Mouse (Mus musculus) bone marrow macrophage, adult 2 months (primary cell): ENCODE measurements at regions not wholly inside any gene's neighbourhood (a gene's known extent, or its start where the extent isn't known, plus 50 kb on each side); places are given as distances from the start of the nearest gene placed in this dataset.

Experiments
- CTCF ChIP-seq: IDR thresholded peaks from 2 replicates; pipeline ENCODE4 v1.5.1; 2012; ENCODE audit warnings: low read depth, mild to moderate bottlenecking, low read length, moderate library complexity
- POLR2A ChIP-seq: IDR thresholded peaks from 2 replicates; pipeline ENCODE4 v1.6.1; 2012; ENCODE audit warnings: mild to moderate bottlenecking, low read depth, low read length, borderline replicate concordance

GRCm38 (mm10) chr7:36023015-36023414 is 220.2 kb upstream of the Zfp507 start:
- TF ChIP-seq CTCF (no peak), POLR2A (no peak)
